Mouse (Mus musculus): ENCODE data around the gene Tsc22d1.

GRCm38 (mm10) chr14:76432816-76433215, 18.1 kb downstream of the Tsc22d1 start:
- TF ChIP-seq CTCF (IDR thresholded peaks at IDR 0.05; ENCODE audit: low read depth, low read length), result no peak
- TF ChIP-seq POLR2A (IDR thresholded peaks at IDR 0.05; ENCODE audit: extremely low read depth, insufficient read depth, low read length), result no peak

Data from liver, adult 2 months (tissue).